Mouse (Mus musculus): ENCODE data around the gene Ccdc73. TPM values are rescaled to one million over a fixed set of nuclear protein-coding genes. Genes with fewer than 3 reads are reported as not detected.
"Not testable (repeated sequence)": the region's sequence is repeated elsewhere in the genome, so short reads cannot be mapped to it uniquely, and the experiment has no call there.

The Ccdc73 gene
- total and polyA plus RNA-seq, 3 experiments: 2.2 to 5.1 (median 2.2) TPM

GRCm38 (mm10) chr2:104887331-104887730 is 19.7 kb downstream of the Ccdc73 start:
- DNase-seq (ENCODE audit: extremely low read depth); in situ Hi-C loops (cut with MboI; ENCODE audit: low pct_ligation_motif_present, low pct_unique_long_range_greater_than_20kb, low sequenced_read_pairs); H3K9me3 ChIP-seq (replicated peaks; ENCODE audit: low read length); H3K27ac ChIP-seq (ENCODE audit: insufficient read depth, low read depth); dilution Hi-C loops (cut with MboI; ENCODE audit: extremely low pct_ligation_motif_present, extremely low pct_unique_long_range_greater_than_20kb, low sequenced_read_pairs); H3K79me2 ChIP-seq (replicated peaks; ENCODE audit: control insufficient read depth, extremely low read depth, insufficient read depth, poor library complexity, severe bottlenecking); H3K4me3 ChIP-seq (replicated peaks in 1 of 3; ENCODE audit: low read depth in 2 of 3, low read length in 2 of 3, poor library complexity in 1 of 3); H3K4me2 ChIP-seq (ENCODE audit: insufficient read depth, low read depth, poor library complexity, severe bottlenecking); H3K4me1 ChIP-seq (ENCODE audit: control insufficient read depth in 1 of 2, insufficient read depth in 2 of 2); H3K27me3 ChIP-seq (replicated peaks); H3K36me3 ChIP-seq (replicated peaks in 1 of 2; ENCODE audit: control insufficient read depth in 1 of 2, insufficient read depth in 1 of 2, low read length in 1 of 2); H3K9ac ChIP-seq (ENCODE audit: insufficient read depth, low read depth): not testable (repeated sequence)
- TF ChIP-seq TBP (conservative IDR thresholded peaks at IDR 0.05; ENCODE audit: low read depth, low read length): peak; percentile 50; the same call in 1 of the 2 replicates
- TF ChIP-seq CTCF (conservative IDR thresholded peaks at IDR 0.05 in 1 of 2, IDR thresholded peaks at IDR 0.05 in 1 of 2; ENCODE audit: low read depth in 2 of 2, low read length in 2 of 2): peak in 1 of 2 experiments; percentile 8; a peak in 1 of 4 replicates

DNA sequence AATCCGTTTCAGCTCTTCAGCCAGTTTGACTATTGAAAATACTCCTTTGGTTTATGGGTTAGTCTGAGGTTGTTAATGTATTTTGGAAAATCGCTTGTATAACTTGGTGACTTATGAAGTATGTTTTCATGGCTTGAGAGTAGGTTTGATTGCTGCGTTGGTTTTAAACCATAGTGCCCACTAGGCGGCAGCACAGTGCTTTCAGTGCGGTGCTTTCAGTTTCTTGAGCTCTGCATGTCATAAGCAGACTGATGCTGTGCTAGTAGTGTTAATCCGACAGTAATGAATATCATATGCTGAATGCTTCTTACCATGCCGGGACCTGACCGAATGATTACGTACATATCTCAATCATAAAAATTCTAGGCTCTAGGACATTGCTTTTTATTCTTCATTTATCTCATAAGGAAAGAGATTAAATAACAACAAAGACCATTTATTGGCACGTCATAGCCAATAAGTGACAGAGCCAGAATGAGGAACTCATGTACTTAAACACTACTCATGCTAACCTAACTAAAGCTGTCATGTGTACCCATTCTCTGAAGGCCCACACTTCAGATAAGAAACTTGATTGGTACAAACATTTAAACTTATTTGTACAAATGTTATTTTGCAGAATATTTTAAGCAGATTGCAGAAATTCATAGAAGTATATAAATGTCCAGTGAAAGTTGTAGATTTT is 20.4 kb downstream of the Ccdc73 start:
- H3K9ac ChIP-seq (ENCODE audit: insufficient read depth, low read depth): no peak overlapping the region
- in situ Hi-C loops (cut with MboI; ENCODE audit: low pct_ligation_motif_present, low pct_unique_long_range_greater_than_20kb, low sequenced_read_pairs): no loop called here
- peak overlapping the region in 1 of 3 experiments; percentile 9 for H3K4me3 ChIP-seq (replicated peaks in 1 of 3; ENCODE audit: low read depth in 2 of 3, low read length in 2 of 3, poor library complexity in 1 of 3)

More for the DNA sequence above, 20.4 kb downstream of the Ccdc73 start:
- no peaks in the 10 kb centered on the region for H3K27me3 ChIP-seq (replicated peaks)
- no peak overlapping the region for H3K27ac ChIP-seq (ENCODE audit: insufficient read depth, low read depth)
- no peaks in the 10 kb centered on the region for H3K36me3 ChIP-seq (replicated peaks in 1 of 2; ENCODE audit: control insufficient read depth in 1 of 2, insufficient read depth in 1 of 2, low read length in 1 of 2)
- H3K79me2 ChIP-seq (replicated peaks; ENCODE audit: control insufficient read depth, extremely low read depth, insufficient read depth, poor library complexity, severe bottlenecking): no peaks in the 10 kb centered on the region
- dilution Hi-C loops (cut with MboI; ENCODE audit: extremely low pct_ligation_motif_present, extremely low pct_unique_long_range_greater_than_20kb, low sequenced_read_pairs): no loop called here
- DNase-seq (ENCODE audit: extremely low read depth): peak; percentile 89
- no peaks in the 10 kb centered on the region for H3K9me3 ChIP-seq (replicated peaks; ENCODE audit: low read length)
- H3K4me1 ChIP-seq (ENCODE audit: control insufficient read depth in 1 of 2, insufficient read depth in 2 of 2): no peaks in the 10 kb centered on the region
- TF ChIP-seq BHLHE40 (IDR thresholded peaks at IDR 0.05; ENCODE audit: low read depth, low read length) (0 out of 2 replicates have a peak, but pooled peaks have one; percentile 6), SIN3A (IDR thresholded peaks at IDR 0.05; ENCODE audit: low read length) (peak; percentile 70), MAZ (IDR thresholded peaks at IDR 0.05; ENCODE audit: low read depth, low read length) (no peak), CHD2 (IDR thresholded peaks at IDR 0.05; ENCODE audit: low read length) (no peak), ZMIZ1 (IDR thresholded peaks at IDR 0.05; ENCODE audit: low read depth, low read length) (no peak), ETS1 (conservative IDR thresholded peaks at IDR 0.05; ENCODE audit: low read depth, low read length) (no peak), RAD21 (IDR thresholded peaks at IDR 0.05; ENCODE audit: low read depth, low read length) (peak; percentile 98), NELFE (IDR thresholded peaks at IDR 0.05; ENCODE audit: low read depth, low read length) (peak; percentile 63; the same call in 1 of the 2 replicates), HCFC1 (IDR thresholded peaks at IDR 0.05; ENCODE audit: low read depth, low read length) (peak; percentile 39), CTCF (conservative IDR thresholded peaks at IDR 0.05 in 1 of 2, IDR thresholded peaks at IDR 0.05 in 1 of 2; ENCODE audit: low read depth in 2 of 2, low read length in 2 of 2) (peak; percentile 92 to 98), RCOR1 (conservative IDR thresholded peaks at IDR 0.05; ENCODE audit: low read depth, low read length) (no peak), KAT2A (IDR thresholded peaks at IDR 0.05; ENCODE audit: insufficient replicate concordance, low read length) (no peak), ZC3H11A (IDR thresholded peaks at IDR 0.05; ENCODE audit: low read depth, low read length) (peak; percentile 76), USF1 (IDR thresholded peaks at IDR 0.05; ENCODE audit: low read depth, low read length) (no peak), EP300 (IDR thresholded peaks at IDR 0.05; ENCODE audit: low read length) (no peak), MAFK (IDR thresholded peaks at IDR 0.05; ENCODE audit: insufficient replicate concordance, low read length) (no peak), SMC3 (IDR thresholded peaks at IDR 0.05; ENCODE audit: low read depth, low read length) (peak; percentile 90), JUND (conservative IDR thresholded peaks at IDR 0.05; ENCODE audit: low read depth, low read length) (no peak), NRF1 (IDR thresholded peaks at IDR 0.05; ENCODE audit: low read depth, low read length) (no peak), TCF12 (IDR thresholded peaks at IDR 0.05; ENCODE audit: low read depth, low read length) (no peak), JUN (IDR thresholded peaks at IDR 0.05; ENCODE audit: insufficient read depth, low read depth, low read length) (no peak), ELF1 (IDR thresholded peaks at IDR 0.05; ENCODE audit: low read depth, low read length) (no peak), MEF2A (IDR thresholded peaks at IDR 0.05; ENCODE audit: borderline replicate concordance, low read depth, low read length) (peak; percentile 54; the same call in 1 of the 2 replicates), MAX (IDR thresholded peaks at IDR 0.05; ENCODE audit: low read length) (0 out of 2 replicates have a peak, but pooled peaks have one; percentile 21), IRF4 (IDR thresholded peaks at IDR 0.05; ENCODE audit: low read depth, low read length) (peak; percentile 70; the same call in 1 of the 2 replicates), MYC (IDR thresholded peaks at IDR 0.05; ENCODE audit: low read depth, low read length) (peak; percentile 72)
- peak overlapping the region; percentile 29; the same call in 1 of the 2 replicates for H3K4me2 ChIP-seq (ENCODE audit: insufficient read depth, low read depth, poor library complexity, severe bottlenecking)

All from CH12.LX (cell line).